Mouse (Mus musculus) MEL (cell line): Measurements from ENCODE around the gene Cdh10. TPM values are rescaled to one million over a fixed set of nuclear protein-coding genes. Genes with fewer than 3 reads are reported as not detected.

Experiments used
- DNase-seq: peaks from one replicate; pipeline ENCODE4 v3.0.0; 2011; ENCODE audit warnings: low read depth, low spot score
- H3K27ac ChIP-seq: 2 replicates; pipeline ENCODE4 v1.5.1; 2012; ENCODE audit warnings: low read depth, mild to moderate bottlenecking, control low read depth, low read length, moderate library complexity; ENCODE audit not compliant: control insufficient read depth
- H3K27me3 ChIP-seq, 2 experiments: fragments of 150-350 bp in 1 of 2; sonication (generic) in 1 of 2; 2 replicates each; pipeline ENCODE4 v1.6.1; 2012; ENCODE audit warnings: low read length in 2 of 2, mild to moderate bottlenecking in 2 of 2, improper control_type of control experiment in 1 of 2, moderate library complexity in 1 of 2; ENCODE audit not compliant: insufficient read depth in 2 of 2, control insufficient read depth in 1 of 2
- H3K36me3 ChIP-seq, 2 experiments: 2 replicates each; pipeline ENCODE4 v1.6.1; 2012 to 2014; ENCODE audit warnings: low read length in 2 of 2, improper control_type of control experiment in 1 of 2, inconsistent platforms in 1 of 2, mild to moderate bottlenecking in 1 of 2; ENCODE audit not compliant: insufficient read depth in 2 of 2, control insufficient read depth in 1 of 2
- H3K4me1 ChIP-seq, 2 experiments: fragments of 150-350 bp in 1 of 2; sonication (generic) in 1 of 2; 2 replicates each; pipeline ENCODE4 v1.6.1; 2012; ENCODE audit warnings: low read length in 2 of 2, improper control_type of control experiment in 1 of 2, mild to moderate bottlenecking in 1 of 2; ENCODE audit not compliant: insufficient read depth in 2 of 2, control insufficient read depth in 1 of 2
- H3K4me3 ChIP-seq, 2 experiments: fragments of 150-350 bp in 1 of 2; sonication (generic) in 1 of 2; 2 replicates each; pipeline ENCODE4 v1.5.1; 2012; ENCODE audit warnings: low read depth in 2 of 2, low read length in 2 of 2, mild to moderate bottlenecking in 2 of 2, moderate library complexity in 2 of 2, control low read depth in 1 of 2, improper control_type of control experiment in 1 of 2; ENCODE audit not compliant: control insufficient read depth in 1 of 2, insufficient read depth in 1 of 2
- H3K79me2 ChIP-seq: 2 replicates; pipeline ENCODE4 v1.6.1; 2012; ENCODE audit warnings: mild to moderate bottlenecking, low read length, moderate library complexity; ENCODE audit not compliant: control insufficient read depth, poor library complexity, insufficient read depth
- H3K9ac ChIP-seq: 2 replicates; pipeline ENCODE4 v1.6.1; 2012; ENCODE audit warnings: low read depth, mild to moderate bottlenecking, control low read depth, low read length, moderate library complexity; ENCODE audit not compliant: control insufficient read depth, poor library complexity, severe bottlenecking
- H3K9me3 ChIP-seq: fragments of 150-350 bp; sonication (generic); replicated peaks from 2 replicates; pipeline ENCODE4 v1.6.1; 2012; ENCODE audit warnings: mild to moderate bottlenecking, low read length, improper control_type of control experiment, moderate library complexity; ENCODE audit not compliant: insufficient read depth
- BHLHE40 ChIP-seq: IDR thresholded peaks from 2 replicates; pipeline ENCODE4 v1.6.1; 2012; ENCODE audit warnings: low read depth, mild to moderate bottlenecking, inconsistent platforms, low read length, improper control_type of control experiment, borderline replicate concordance
- CHD2 ChIP-seq: IDR thresholded peaks from 2 replicates; pipeline ENCODE4 v1.6.1; 2011; ENCODE audit warnings: low read length, improper control_type of control experiment
- CTCF ChIP-seq, 3 experiments: IDR thresholded peaks in 2 of 3; conservative IDR thresholded peaks in 1 of 3; 2 replicates each; pipeline ENCODE4 v1.5.1; 2011 to 2012; ENCODE audit warnings: low read length in 3 of 3, low read depth in 2 of 3, mild to moderate bottlenecking in 2 of 3, improper control_type of control experiment in 1 of 3, inconsistent platforms in 1 of 3, mixed read lengths in 1 of 3, moderate library complexity in 1 of 3; ENCODE audit not compliant: control insufficient read depth in 1 of 3, insufficient read depth in 1 of 3, poor library complexity in 1 of 3, severe bottlenecking in 1 of 3
- E2F4 ChIP-seq: IDR thresholded peaks from 2 replicates; pipeline ENCODE4 v1.6.1; 2011; ENCODE audit warnings: low read depth, low read length, improper control_type of control experiment, borderline replicate concordance
- ELF1 ChIP-seq: IDR thresholded peaks from 2 replicates; pipeline ENCODE4 v1.6.1; 2014; ENCODE audit warnings: low read depth, mild to moderate bottlenecking, inconsistent platforms, low read length, improper control_type of control experiment, moderate library complexity
- EP300 ChIP-seq, 2 experiments: IDR thresholded peaks; 2 replicates each; pipeline ENCODE4 v1.6.1; 2011; ENCODE audit warnings: improper control_type of control experiment in 2 of 2, low read length in 2 of 2, low read depth in 1 of 2, mild to moderate bottlenecking in 1 of 2
- ETS1 ChIP-seq: IDR thresholded peaks from 2 replicates; pipeline ENCODE4 v1.6.1; 2012; ENCODE audit warnings: low read depth, mild to moderate bottlenecking, inconsistent platforms, low read length, improper control_type of control experiment, moderate library complexity
- GABPA ChIP-seq: IDR thresholded peaks from 2 replicates; pipeline ENCODE4 v1.6.1; 2012; ENCODE audit warnings: low read depth, mild to moderate bottlenecking, inconsistent platforms, low read length, improper control_type of control experiment, moderate library complexity
- GATA1 ChIP-seq: IDR thresholded peaks from 2 replicates; pipeline ENCODE4 v1.6.1; 2011; ENCODE audit warnings: low read depth, low read length, improper control_type of control experiment
- JUND ChIP-seq: IDR thresholded peaks from 2 replicates; pipeline ENCODE4 v1.6.1; 2011; ENCODE audit warnings: low read depth, mild to moderate bottlenecking, improper control_type of control experiment, low read length
- KAT2A ChIP-seq: conservative IDR thresholded peaks from 2 replicates; pipeline ENCODE4 v1.6.1; 2012; ENCODE audit warnings: low read depth, low read length, improper control_type of control experiment, inconsistent platforms
- MAFK ChIP-seq: IDR thresholded peaks from 2 replicates; pipeline ENCODE4 v1.6.1; 2011; ENCODE audit warnings: low read depth, mild to moderate bottlenecking, low read length, improper control_type of control experiment, borderline replicate concordance
- MEF2A ChIP-seq: IDR thresholded peaks from 2 replicates; pipeline ENCODE4 v1.6.1; 2014; ENCODE audit warnings: low read depth, mild to moderate bottlenecking, inconsistent platforms, low read length, improper control_type of control experiment; ENCODE audit not compliant: poor library complexity, insufficient replicate concordance, severe bottlenecking; ENCODE audit errors: extremely low read depth
- NELFE ChIP-seq: IDR thresholded peaks from 2 replicates; pipeline ENCODE4 v1.6.1; 2011; ENCODE audit warnings: low read depth, low read length, improper control_type of control experiment
- POLR2A ChIP-seq, 2 experiments: IDR thresholded peaks; 2 replicates each; pipeline ENCODE4 v1.6.1; 2011 to 2012; ENCODE audit warnings: low read length in 2 of 2, mild to moderate bottlenecking in 2 of 2, control low read depth in 1 of 2, improper control_type of control experiment in 1 of 2, low read depth in 1 of 2, moderate library complexity in 1 of 2; ENCODE audit not compliant: control insufficient read depth in 1 of 2, insufficient read depth in 1 of 2, poor library complexity in 1 of 2
- POLR2AphosphoS5 ChIP-seq: IDR thresholded peaks from 2 replicates; pipeline ENCODE4 v1.6.1; 2012; ENCODE audit warnings: low read depth, borderline replicate concordance, mild to moderate bottlenecking, inconsistent platforms, low read length, moderate library complexity, mixed read lengths
- SIN3A ChIP-seq: IDR thresholded peaks from 2 replicates; pipeline ENCODE4 v1.6.1; 2012; ENCODE audit warnings: low read length, improper control_type of control experiment, inconsistent platforms
- SMC3 ChIP-seq: IDR thresholded peaks from 2 replicates; pipeline ENCODE4 v1.6.1; 2011; ENCODE audit warnings: low read depth, low read length, improper control_type of control experiment
- TBP ChIP-seq: IDR thresholded peaks from 2 replicates; pipeline ENCODE4 v1.8.0; 2011; ENCODE audit warnings: low read depth, low read length, improper control_type of control experiment
- TCF12 ChIP-seq: IDR thresholded peaks from 2 replicates; pipeline ENCODE4 v1.6.1; 2014; ENCODE audit warnings: low read depth, mild to moderate bottlenecking, inconsistent platforms, low read length, improper control_type of control experiment, moderate library complexity
- USF1 ChIP-seq: IDR thresholded peaks from 2 replicates; pipeline ENCODE4 v1.6.1; 2014; ENCODE audit warnings: low read depth, mild to moderate bottlenecking, inconsistent platforms, low read length, improper control_type of control experiment, moderate library complexity
- ZKSCAN1 ChIP-seq: IDR thresholded peaks from 2 replicates; pipeline ENCODE4 v1.6.1; 2012; ENCODE audit warnings: low read depth, mild to moderate bottlenecking, inconsistent platforms, low read length, improper control_type of control experiment, moderate library complexity
- ZNF384 ChIP-seq: IDR thresholded peaks from 2 replicates; pipeline ENCODE4 v1.6.1; 2012; ENCODE audit warnings: low read depth, mild to moderate bottlenecking, inconsistent platforms, low read length, improper control_type of control experiment
- polyA plus RNA-seq, 2 experiments: library from polyadenylated mRNA; stranded (reverse) in 1 of 2; unstranded in 1 of 2; fragments of >175 nt in 1 of 2; fragments of >200 nt in 1 of 2; gene quantifications; 2 replicates each; pipeline versions ENCODE4 v1.2.1 to v1.2.4; 2012; ENCODE audit warnings: low replicate concordance in 2 of 2, low read depth in 1 of 2; ENCODE audit not compliant: insufficient read length in 2 of 2, insufficient read depth in 1 of 2, missing spikeins in 1 of 2
- total RNA-seq: library from RNA; depleted of rRNA; stranded (reverse); fragments of 300-350 nt; gene quantifications from 2 replicates; pipeline ENCODE4 v1.2.3, GENCODE M21; 2012

Cdh10 gene
- total and polyA plus RNA-seq, 3 experiments, result not detected

- H3K9me3 ChIP-seq, result no peaks in the 10 kb centered on the region
Observed at GRCm38 (mm10) chr15:18952266-18952665, 133.5 kb downstream of the Cdh10 start.

GRCm38 (mm10) chr15:18975041-18975440 is 156.3 kb downstream of the Cdh10 start:
- no peaks in the 10 kb centered on the region for H3K27me3 ChIP-seq
- H3K79me2 ChIP-seq, result no peaks in the 10 kb centered on the region
- no peak for DNase-seq
- H3K36me3 ChIP-seq, result peaks cover 0 to 3% of the 10 kb centered on the region in 2 experiments; a peak in 1 of 4 replicates
- H3K9me3 ChIP-seq, result no peaks in the 10 kb centered on the region
- no peak for TF ChIP-seq GATA1
- TF ChIP-seq EP300 (IDR thresholded peaks at IDR 0.05; ENCODE audit: low read depth in 1 of 2, low read length in 2 of 2), result no peak
- TF ChIP-seq ZNF384, result no peak
- no peak for TF ChIP-seq E2F4
- TF ChIP-seq KAT2A, result no peak
- TF ChIP-seq CTCF (IDR thresholded peaks at IDR 0.05 in 2 of 3, conservative IDR thresholded peaks at IDR 0.05 in 1 of 3; ENCODE audit: control insufficient read depth in 1 of 3, insufficient read depth in 1 of 3, low read depth in 2 of 3, low read length in 3 of 3, poor library complexity in 1 of 3, severe bottlenecking in 1 of 3), result no peak
- no peak for TF ChIP-seq CHD2
- no peak for TF ChIP-seq MEF2A
- TF ChIP-seq POLR2AphosphoS5, result no peak
- TF ChIP-seq SMC3, result no peak
- TF ChIP-seq POLR2A (IDR thresholded peaks at IDR 0.05; ENCODE audit: control insufficient read depth in 1 of 2, insufficient read depth in 1 of 2, low read depth in 1 of 2, low read length in 2 of 2, poor library complexity in 1 of 2), result no peak
- TF ChIP-seq GABPA, result no peak
- no peak for TF ChIP-seq USF1
- TF ChIP-seq ETS1, result no peak
- no peak for TF ChIP-seq SIN3A
- no peaks in the 10 kb centered on the region; a peak in 1 of 4 replicates for H3K4me1 ChIP-seq
- H3K4me3 ChIP-seq, result no peak overlapping the region
- H3K9ac ChIP-seq, result no peak overlapping the region
- H3K27ac ChIP-seq, result no peak overlapping the region

More at GRCm38 (mm10) chr15:18952266-18952665, 133.5 kb downstream of the Cdh10 start:
- Histone ChIP-seq H3K9ac (no peak overlapping the region), H3K36me3 (no peaks in the 10 kb centered on the region), H3K27ac (no peak overlapping the region), H3K4me1 (no peaks in the 10 kb centered on the region), H3K4me3 (no peak overlapping the region), H3K27me3 (no peaks in the 10 kb centered on the region), H3K79me2 (no peaks in the 10 kb centered on the region)
- TF ChIP-seq MAFK (no peak), CHD2 (no peak), POLR2A (IDR thresholded peaks at IDR 0.05; ENCODE audit: control insufficient read depth in 1 of 2, insufficient read depth in 1 of 2, low read depth in 1 of 2, low read length in 2 of 2, poor library complexity in 1 of 2) (no peak), USF1 (no peak), NELFE (no peak), ELF1 (no peak), TCF12 (no peak), POLR2AphosphoS5 (no peak), SMC3 (no peak), JUND (no peak), GATA1 (no peak), BHLHE40 (no peak), ZKSCAN1 (no peak), TBP (no peak)
- DNase-seq, result no peak
